Mouse (Mus musculus): ENCODE data around the gene Rdh8. TPM values are rescaled to one million over a fixed set of nuclear protein-coding genes. Genes with fewer than 3 reads are reported as not detected.

The Rdh8 gene
- polyA plus RNA-seq, 1 experiment from 2014 or later, result not detected

- H3K27ac ChIP-seq, result no peak overlapping the region
- H3K4me1 ChIP-seq, result no peaks in the 10 kb centered on the region
- peaks cover 4% of the 10 kb centered on the region; the same call in 1 of the 2 replicates for H3K27me3 ChIP-seq (ENCODE audit: poor library complexity, severe bottlenecking)
- DNase-seq (ENCODE audit: extremely low spot score, low spot score), result no peak
- no peak overlapping the region for H3K4me3 ChIP-seq
- no peaks in the 10 kb centered on the region for H3K9me3 ChIP-seq
- no peaks in the 10 kb centered on the region for H3K36me3 ChIP-seq (replicated peaks)
- 36% methylated on average over 2 of the region's 2 CpGs for WGBS
Measured at GRCm38 (mm10) chr9:20842670-20843069, 24.4 kb downstream of the Rdh8 start.

DNA sequence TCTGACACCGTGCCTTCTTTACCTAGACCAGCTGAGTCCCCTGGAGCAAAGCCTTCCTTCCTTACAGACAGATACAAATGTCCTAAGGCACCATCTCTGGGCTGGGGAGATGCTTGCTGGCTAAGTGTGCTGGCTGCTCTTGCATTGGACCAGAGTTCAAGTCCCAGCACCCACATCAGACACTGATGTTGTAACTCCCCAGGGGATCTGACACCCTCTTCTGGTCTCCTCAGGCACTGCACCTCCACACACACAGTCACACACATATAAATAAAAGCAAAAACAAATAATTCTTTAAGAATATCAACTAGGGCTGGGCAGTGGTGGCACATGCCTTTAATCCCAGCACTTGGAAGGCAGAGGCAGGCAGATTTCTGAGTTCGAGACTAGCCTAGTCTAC is 31.9 kb downstream of the Rdh8 start:
- whole genome bisulfite sequencing, result 84% methylated on average over 2 of the region's 2 CpGs
- H3K27me3 ChIP-seq (ENCODE audit: poor library complexity, severe bottlenecking), result no peaks in the 10 kb centered on the region
- no peak for DNase-seq (ENCODE audit: extremely low spot score, low spot score)

DNA sequence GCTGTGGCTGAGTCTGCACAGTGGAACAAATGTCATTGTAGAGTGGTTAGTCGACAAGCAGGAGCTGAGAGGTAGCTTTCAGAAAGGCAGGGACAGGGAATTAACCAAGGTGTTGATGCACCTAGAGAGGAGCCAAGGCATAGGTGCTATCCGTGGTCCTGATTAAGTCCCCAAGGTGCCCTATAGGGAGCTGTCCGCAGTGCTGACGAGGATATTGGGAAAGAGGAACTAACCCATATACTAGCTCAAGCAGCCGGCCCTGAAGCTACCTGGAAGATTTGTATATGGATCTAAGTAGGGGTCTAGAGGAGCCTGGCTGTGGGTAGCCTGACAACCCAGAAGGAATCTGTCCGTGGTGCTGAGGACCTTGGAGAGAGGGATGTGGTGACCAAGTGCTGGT is 38.8 kb downstream of the Rdh8 start:
- Histone ChIP-seq H3K27me3 (ENCODE audit: poor library complexity, severe bottlenecking) (no peaks in the 10 kb centered on the region), H3K9me3 (no peaks in the 10 kb centered on the region), H3K4me3 (no peak overlapping the region), H3K27ac (no peak overlapping the region), H3K4me1 (no peaks in the 10 kb centered on the region), H3K36me3 (replicated peaks) (no peaks in the 10 kb centered on the region)
- WGBS, result 11% methylated on average over 6 of the region's 6 CpGs
- peak; percentile 35 for DNase-seq (ENCODE audit: extremely low spot score, low spot score)

More for the DNA sequence above, 31.9 kb downstream of the Rdh8 start:
- Histone ChIP-seq H3K36me3 (replicated peaks) (no peaks in the 10 kb centered on the region), H3K4me3 (no peak overlapping the region), H3K27ac (no peak overlapping the region), H3K9me3 (no peaks in the 10 kb centered on the region), H3K4me1 (no peaks in the 10 kb centered on the region)

DNA sequence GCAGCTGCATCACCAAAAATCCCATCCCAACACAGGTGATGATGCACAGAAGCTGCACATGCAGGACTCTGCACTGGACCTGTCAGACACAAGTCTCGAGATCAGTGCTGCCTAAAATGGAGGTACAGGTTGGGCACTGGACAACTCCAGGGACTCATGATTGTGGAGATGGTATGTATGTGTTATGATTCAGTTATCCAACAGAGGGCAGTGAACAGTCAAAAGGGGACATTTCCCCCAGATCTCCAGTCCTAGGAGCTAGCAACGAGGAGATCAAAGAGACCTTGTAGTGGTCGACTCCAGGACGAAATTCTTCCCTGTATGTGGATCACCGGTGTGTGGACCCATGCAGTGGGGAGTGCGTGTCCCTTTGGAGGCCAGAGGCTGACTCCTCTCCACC is 41.6 kb downstream of the Rdh8 start:
- H3K27me3 ChIP-seq (ENCODE audit: poor library complexity, severe bottlenecking), result no peaks in the 10 kb centered on the region
- H3K36me3 ChIP-seq (replicated peaks), result no peaks in the 10 kb centered on the region
- no peaks in the 10 kb centered on the region for H3K4me1 ChIP-seq
- no peaks in the 10 kb centered on the region for H3K9me3 ChIP-seq
- WGBS, result 55% methylated on average over 6 of the region's 6 CpGs
- H3K4me3 ChIP-seq, result no peak overlapping the region
- no peak overlapping the region for H3K27ac ChIP-seq
- no peak for DNase-seq (ENCODE audit: extremely low spot score, low spot score)

DNA sequence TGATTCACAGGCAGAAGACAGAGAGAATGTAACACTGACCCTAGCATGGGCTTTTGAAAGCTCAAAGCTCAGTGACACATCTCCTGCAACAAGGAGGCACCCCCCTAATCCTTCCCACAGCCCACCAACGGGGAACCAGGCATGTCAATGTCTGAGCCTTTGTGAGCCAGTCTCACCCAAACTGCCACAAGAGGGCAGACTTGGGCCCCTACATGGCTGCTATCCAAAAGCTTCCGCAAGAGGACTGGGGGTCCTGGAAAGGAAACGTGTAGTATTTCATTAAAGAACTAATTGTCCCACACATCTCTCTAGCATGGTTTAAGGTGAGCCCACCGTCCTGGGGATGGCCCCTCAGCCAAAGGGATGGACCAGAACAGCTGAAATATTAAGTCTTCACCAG is 43.5 kb downstream of the Rdh8 start:
- no peaks in the 10 kb centered on the region for H3K9me3 ChIP-seq
- no peak overlapping the region for H3K27ac ChIP-seq
- H3K4me3 ChIP-seq, result no peak overlapping the region
- peaks cover 8% of the 10 kb centered on the region for H3K27me3 ChIP-seq (ENCODE audit: poor library complexity, severe bottlenecking)
- no peaks in the 10 kb centered on the region for H3K4me1 ChIP-seq
- H3K36me3 ChIP-seq (replicated peaks), result no peaks in the 10 kb centered on the region
- peak; percentile 43 for DNase-seq (ENCODE audit: extremely low spot score, low spot score)
- 17% methylated on average over 4 of the region's 4 CpGs for WGBS

DNA sequence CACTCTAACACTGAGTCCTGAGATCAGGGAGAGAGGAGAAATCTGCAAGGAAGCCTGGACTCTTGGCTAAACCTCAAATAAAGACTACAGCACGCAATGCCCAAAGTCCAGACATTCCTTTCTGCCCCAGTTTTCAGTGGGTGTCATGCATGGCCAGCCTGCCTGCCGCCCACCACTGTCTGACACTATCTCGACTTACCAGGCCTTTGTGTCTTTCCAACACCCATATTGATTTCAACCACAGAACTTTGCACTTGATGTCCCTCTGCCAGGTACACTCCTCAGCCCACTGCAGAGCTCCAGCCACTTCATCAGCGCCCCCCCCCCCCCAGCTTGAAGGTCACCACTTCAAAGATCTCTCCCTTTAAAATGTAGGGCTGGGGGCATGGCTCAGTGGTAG is 43.9 kb downstream of the Rdh8 start:
- H3K27ac ChIP-seq, result no peak overlapping the region
- DNase-seq (ENCODE audit: extremely low spot score, low spot score), result no peak
- peaks cover 12% of the 10 kb centered on the region for H3K27me3 ChIP-seq (ENCODE audit: poor library complexity, severe bottlenecking)
- H3K36me3 ChIP-seq (replicated peaks), result no peaks in the 10 kb centered on the region
- no peak overlapping the region for H3K4me3 ChIP-seq
- H3K9me3 ChIP-seq, result no peaks in the 10 kb centered on the region
- 59% methylated on average over 4 of the region's 4 CpGs for WGBS
- H3K4me1 ChIP-seq, result no peaks in the 10 kb centered on the region

- Histone ChIP-seq H3K4me1 (peaks cover 9% of the 10 kb centered on the region), H3K27ac (no peak overlapping the region), H3K27me3 (ENCODE audit: poor library complexity, severe bottlenecking) (peaks cover 54% of the 10 kb centered on the region), H3K4me3 (no peak overlapping the region), H3K36me3 (replicated peaks) (no peaks in the 10 kb centered on the region), H3K9me3 (no peaks in the 10 kb centered on the region)
- WGBS, result 64% methylated on average over 3 of the region's 3 CpGs
- DNase-seq (ENCODE audit: extremely low spot score, low spot score), result no peak
Measured at GRCm38 (mm10) chr9:20866879-20867278, 48.6 kb downstream of the Rdh8 start.

DNA sequence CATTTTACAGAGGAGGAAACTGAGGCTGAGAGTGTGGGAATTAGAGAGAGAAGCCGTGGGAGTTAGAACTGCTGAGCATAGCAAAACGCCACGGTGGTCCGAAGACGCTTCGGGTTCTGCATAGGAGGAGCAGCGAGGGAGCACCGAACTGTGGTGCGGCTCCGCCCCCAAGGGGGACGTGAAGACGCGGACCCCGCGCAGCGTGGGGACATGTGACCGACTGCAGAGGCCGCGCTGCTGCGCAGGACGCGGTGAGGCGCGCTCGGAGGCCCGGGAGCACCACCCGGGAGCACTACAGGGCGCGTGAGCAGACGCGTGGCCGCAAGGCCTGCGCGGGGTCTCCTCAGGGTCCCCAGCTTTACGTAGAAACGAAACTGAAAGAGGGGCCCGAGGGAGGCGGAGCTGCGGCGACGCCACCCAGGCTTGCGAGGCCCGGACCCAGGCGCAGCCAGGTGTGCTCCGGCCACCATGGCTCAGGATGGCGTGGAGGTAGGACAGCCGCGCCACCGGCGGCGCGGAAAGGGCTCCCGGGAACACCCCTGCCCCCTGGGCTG is 50.2 kb downstream of the Rdh8 start, which contains the start of gene A230050P20Rik:
TSS of gene A230050P20Rik (plus strand) at position 195 of the 554 bp plus-strand sequence.
- Histone ChIP-seq H3K36me3 (replicated peaks) (no peaks in the 10 kb centered on the region), H3K27ac (no peak within 1 kb of the TSS), H3K27me3 (ENCODE audit: poor library complexity, severe bottlenecking) (peaks cover 54% of the 10 kb centered on the region), H3K9me3 (no peaks in the 10 kb centered on the region), H3K4me1 (peaks cover 9% of the 10 kb centered on the region), H3K4me3 (peak within 1 kb of the TSS; percentile 43)
- 11% methylated on average over 53 of the region's 53 CpGs for WGBS
- DNase-seq (ENCODE audit: extremely low spot score, low spot score), result no peak

DNA sequence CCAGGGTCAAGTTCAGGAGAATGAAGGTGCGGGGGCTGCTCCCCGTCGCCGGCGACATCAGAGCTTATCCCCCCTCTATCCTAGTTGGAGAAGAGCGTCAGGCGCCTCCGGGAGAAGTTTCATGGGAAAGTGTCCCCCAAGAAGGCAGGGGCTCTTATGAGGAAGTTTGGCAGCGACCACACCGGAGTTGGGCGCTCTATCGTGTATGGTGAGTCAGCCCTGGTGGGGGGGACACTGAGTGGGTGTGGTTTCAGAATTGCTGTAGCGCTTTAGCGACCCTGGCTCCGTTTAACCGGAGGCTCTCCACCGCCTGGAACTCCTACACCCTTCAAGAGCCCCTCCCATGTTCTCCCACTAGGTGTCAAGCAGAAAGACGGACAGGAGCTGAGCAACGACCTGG is 50.9 kb downstream of the Rdh8 start:
- Histone ChIP-seq H3K9me3 (no peaks in the 10 kb centered on the region), H3K4me1 (peaks cover 9% of the 10 kb centered on the region), H3K27me3 (ENCODE audit: poor library complexity, severe bottlenecking) (peaks cover 54% of the 10 kb centered on the region), H3K27ac (no peak overlapping the region), H3K36me3 (replicated peaks) (no peaks in the 10 kb centered on the region), H3K4me3 (peak overlapping the region; percentile 43)
- WGBS, result 10% methylated on average over 19 of the region's 19 CpGs
- DNase-seq (ENCODE audit: extremely low spot score, low spot score), result no peak

DNA sequence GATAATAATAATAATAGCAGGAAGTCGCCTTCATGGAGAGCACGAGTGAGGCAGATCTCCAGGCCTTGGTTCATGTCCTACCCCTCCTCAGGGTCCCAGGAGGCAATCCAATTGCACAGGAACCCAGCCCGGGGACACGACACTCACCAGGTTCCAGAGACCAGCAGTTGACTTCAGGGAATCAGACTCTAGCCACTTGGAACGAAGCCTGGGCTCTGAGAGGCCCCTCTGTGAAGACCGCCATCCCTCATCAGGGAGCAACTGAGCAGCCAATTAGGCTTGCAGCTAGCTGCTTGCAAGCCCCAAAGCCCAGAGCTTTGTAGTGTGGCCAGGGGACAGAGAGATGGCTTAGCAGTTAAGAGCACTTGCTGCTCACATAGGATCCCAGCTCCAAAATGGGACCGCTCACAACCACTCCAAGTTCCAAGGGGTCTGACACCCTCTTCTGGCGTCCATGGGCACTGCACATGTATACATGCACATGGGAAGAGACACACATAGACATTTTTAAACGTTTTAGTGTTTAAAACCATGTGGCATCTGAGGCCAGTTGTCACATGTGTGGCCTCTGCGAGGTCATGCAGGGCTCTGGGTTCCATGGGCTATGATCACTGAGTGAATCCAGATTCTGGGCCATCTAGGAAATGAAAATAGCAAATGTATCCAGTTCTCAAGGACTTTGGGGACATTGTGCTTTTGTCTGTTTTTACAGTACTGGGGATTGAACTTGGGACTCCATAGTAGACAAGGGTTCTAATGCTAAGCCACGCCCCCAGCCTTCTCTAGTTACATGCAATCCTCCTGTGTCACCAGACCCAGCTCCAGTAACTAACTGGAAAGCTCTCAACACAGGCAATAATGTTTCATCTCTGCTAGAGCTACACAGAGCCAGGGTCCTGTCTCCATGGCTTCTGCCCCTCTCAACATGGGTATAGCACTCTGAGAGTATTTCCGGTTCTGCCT is 52.2 kb downstream of the Rdh8 start:
- H3K27me3 ChIP-seq (ENCODE audit: poor library complexity, severe bottlenecking), result peaks cover 54% of the 10 kb centered on the region
- no peak overlapping the region for H3K4me3 ChIP-seq
- 80% methylated on average over 12 of the region's 12 CpGs for WGBS

GRCm38 (mm10) chr9:20872991-20873390 is 54.7 kb downstream of the Rdh8 start:
- H3K4me1 ChIP-seq, result peaks cover 16% of the 10 kb centered on the region
- H3K27me3 ChIP-seq (ENCODE audit: poor library complexity, severe bottlenecking), result peaks cover 35% of the 10 kb centered on the region
- 88% methylated on average over 10 of the region's 10 CpGs for WGBS
- DNase-seq (ENCODE audit: extremely low spot score, low spot score), result no peak
- 0 out of 2 replicates have a peak, but pooled peaks cover 2% of the 10 kb centered on the region for H3K9me3 ChIP-seq
- no peak overlapping the region for H3K27ac ChIP-seq
- H3K4me3 ChIP-seq, result no peak overlapping the region
- H3K36me3 ChIP-seq (replicated peaks), result no peaks in the 10 kb centered on the region

More for the DNA sequence above, 52.2 kb downstream of the Rdh8 start:
- Histone ChIP-seq H3K9me3 (no peaks in the 10 kb centered on the region), H3K27ac (no peak overlapping the region), H3K36me3 (replicated peaks) (no peaks in the 10 kb centered on the region), H3K4me1 (peaks cover 9% of the 10 kb centered on the region)
- DNase-seq (ENCODE audit: extremely low spot score, low spot score), result no peak

DNA sequence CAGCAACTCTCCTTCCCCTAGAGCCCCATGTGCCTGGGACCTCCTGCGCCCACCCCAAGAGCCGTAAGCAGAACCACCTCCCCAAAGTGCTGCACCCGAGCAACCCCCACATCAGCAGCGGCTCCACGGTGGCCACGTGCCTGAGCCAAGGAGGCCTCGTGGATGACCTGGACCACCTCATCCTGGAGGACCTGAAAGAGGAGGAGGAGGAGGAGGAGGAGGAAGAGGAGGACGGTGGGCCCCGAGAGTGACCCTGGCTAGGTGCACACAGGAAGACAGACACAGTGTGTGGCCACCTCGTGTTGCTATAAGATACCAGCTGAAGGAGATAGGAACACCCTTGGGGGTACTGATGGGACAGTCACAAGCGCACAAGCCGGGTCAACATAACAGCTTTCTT is 55.2 kb downstream of the Rdh8 start:
- H3K27me3 ChIP-seq (ENCODE audit: poor library complexity, severe bottlenecking), result peaks cover 29% of the 10 kb centered on the region
- WGBS, result 94% methylated on average over 12 of the region's 12 CpGs
- 0 out of 2 replicates have a peak, but pooled peaks cover 6% of the 10 kb centered on the region for H3K9me3 ChIP-seq
- H3K4me1 ChIP-seq, result peaks cover 17% of the 10 kb centered on the region
- DNase-seq (ENCODE audit: extremely low spot score, low spot score), result no peak
- H3K4me3 ChIP-seq, result no peak overlapping the region
- no peaks in the 10 kb centered on the region for H3K36me3 ChIP-seq (replicated peaks)
- no peak overlapping the region for H3K27ac ChIP-seq

Data from forebrain, embryonic 10.5 days (tissue).